Mouse (Mus musculus): ENCODE results near the gene Trim8.

DNA sequence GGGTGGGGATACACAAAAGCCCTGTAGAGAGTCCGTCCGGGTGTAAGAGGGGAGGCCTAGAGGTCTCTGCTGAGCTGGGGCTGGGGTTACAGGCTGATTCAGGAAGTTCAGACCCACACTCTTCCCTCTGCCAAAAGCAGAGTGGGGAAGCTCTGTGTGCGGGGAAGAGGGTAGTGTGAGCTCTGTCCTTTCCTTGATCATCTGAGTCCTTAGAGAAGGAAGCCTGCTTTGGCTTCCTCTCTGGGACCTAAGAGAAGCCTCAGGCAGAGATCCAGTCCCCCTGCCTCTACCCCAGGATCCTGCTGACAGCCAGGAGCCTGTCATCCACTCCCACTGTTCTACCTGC, 4.8 kb downstream of the Trim8 start:
- no peak for TF ChIP-seq CTCF (IDR thresholded peaks at IDR 0.05; ENCODE audit: low read depth, low read length)
- TF ChIP-seq POLR2A (IDR thresholded peaks at IDR 0.05; ENCODE audit: insufficient read depth, low read length), result no peak
